Mouse (Mus musculus) liver, embryonic 14.5 days (tissue): Measurements from ENCODE around the gene Hoxa5.

ENCODE experiments used
- CTCF ChIP-seq: IDR thresholded peaks from 2 replicates; pipeline ENCODE4 v1.5.1; 2016; ENCODE audit warnings: antibody characterized with exemption, low read depth, control low read depth
- EP300 ChIP-seq: IDR thresholded peaks from 2 replicates; pipeline ENCODE4 v1.6.1; 2016; ENCODE audit warnings: antibody characterized with exemption, low read depth

DNA sequence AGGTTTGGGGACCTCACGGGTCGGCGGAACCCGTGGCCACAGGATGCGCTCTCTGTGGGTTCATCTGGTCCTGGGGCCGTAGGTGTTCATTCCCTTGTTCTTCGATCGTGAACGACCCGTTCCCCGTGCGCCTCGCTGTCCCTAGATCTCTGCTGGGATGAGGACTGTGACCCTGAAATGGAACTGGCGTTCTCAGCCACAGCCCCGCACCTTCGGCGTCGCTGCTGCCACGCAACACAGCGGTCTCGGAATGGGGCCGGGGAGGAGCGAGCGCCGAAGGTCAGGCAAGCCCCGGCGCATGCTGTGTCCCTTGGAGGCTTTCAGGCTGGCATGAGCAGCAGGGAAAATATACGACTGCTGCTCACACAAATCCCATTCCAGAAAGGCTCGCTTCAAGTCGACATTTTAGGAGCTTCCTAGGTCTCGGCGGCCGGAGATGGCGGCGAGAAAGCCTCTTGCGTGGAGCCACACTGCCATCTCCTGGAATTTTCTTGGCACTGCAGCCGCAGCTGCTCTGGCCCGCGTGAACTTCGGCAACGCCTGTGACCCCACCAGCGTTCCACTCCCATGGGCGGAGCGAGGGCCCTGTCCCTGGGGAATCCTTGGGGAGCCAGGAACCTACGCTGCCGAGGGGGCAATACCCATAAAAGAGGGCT lies 17.1 kb upstream of the Hoxa5 start, which contains the start of gene Hoxa7:
- TF ChIP-seq CTCF: peak; percentile 91
- TF ChIP-seq EP300: no peak
